Mouse (Mus musculus): ENCODE measurements around the gene Zc3h4. TPM values are rescaled to one million over a fixed set of nuclear protein-coding genes. Genes with fewer than 3 reads are reported as not detected.

Zc3h4 gene
- polyA plus RNA-seq, 1 experiment, result 42.0 TPM

DNA sequence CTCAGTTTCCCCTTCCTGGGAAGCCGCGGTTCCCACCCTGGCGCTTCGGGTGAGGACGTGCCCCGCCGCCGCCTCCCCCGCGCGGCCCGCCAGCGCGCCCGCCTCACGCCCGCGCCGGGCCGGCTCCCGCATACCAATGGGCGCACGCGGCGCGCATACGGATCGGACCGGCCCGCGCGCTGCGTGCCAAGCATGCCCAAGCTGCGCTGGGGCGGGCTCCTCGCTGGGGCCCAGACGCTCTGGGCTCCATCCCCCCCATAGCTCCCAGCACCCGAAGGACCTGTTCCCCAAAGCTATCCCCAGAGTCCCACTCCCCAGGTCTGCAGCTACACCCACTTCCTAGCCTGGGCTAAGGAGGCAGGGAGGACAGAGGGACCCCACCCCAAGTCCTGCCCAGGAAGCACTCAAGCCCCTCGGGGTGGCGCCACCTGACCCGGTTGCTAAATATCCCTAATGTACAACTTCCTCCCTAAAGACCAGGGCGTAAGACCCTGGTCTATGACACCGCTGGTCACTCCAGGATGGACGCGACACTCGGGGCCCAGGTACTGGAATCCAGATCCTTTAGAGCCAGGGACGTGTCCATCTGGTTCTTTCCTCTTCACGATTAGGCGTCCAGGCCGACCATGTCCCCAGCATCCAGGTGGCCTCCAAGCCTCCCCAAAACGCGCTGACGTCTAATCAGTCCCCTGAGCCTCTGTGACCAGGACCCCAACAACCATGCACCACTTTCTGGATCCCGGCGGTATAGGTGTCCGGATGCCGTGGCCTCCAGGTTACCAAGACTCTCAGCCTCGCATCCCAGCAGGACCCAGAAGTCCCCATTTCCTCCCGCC, 75.3 kb downstream of the Zc3h4 start:
- Histone ChIP-seq H3K4me1 (ENCODE audit: control insufficient read depth, insufficient read depth, low read length) (no peaks in the 10 kb centered on the region), H3K27me3 (ENCODE audit: control insufficient read depth, insufficient read depth, low read length) (peaks cover 9% of the 10 kb centered on the region; the same call in 1 of the 2 replicates), H3K4me3 (replicated peaks; ENCODE audit: insufficient read depth, low read depth, low read length) (no peak overlapping the region), H3K27ac (ENCODE audit: insufficient read depth, low read length) (no peak overlapping the region)
- no peak for DNase-seq
- WGBS, result 2% methylated on average over 54 of the region's 59 CpGs
- TF ChIP-seq POLR2A (IDR thresholded peaks at IDR 0.05; ENCODE audit: borderline replicate concordance, insufficient read depth, low read length), result no peak
- TF ChIP-seq CTCF (IDR thresholded peaks at IDR 0.05; ENCODE audit: borderline replicate concordance, insufficient read depth, low read depth, low read length), result no peak

DNA sequence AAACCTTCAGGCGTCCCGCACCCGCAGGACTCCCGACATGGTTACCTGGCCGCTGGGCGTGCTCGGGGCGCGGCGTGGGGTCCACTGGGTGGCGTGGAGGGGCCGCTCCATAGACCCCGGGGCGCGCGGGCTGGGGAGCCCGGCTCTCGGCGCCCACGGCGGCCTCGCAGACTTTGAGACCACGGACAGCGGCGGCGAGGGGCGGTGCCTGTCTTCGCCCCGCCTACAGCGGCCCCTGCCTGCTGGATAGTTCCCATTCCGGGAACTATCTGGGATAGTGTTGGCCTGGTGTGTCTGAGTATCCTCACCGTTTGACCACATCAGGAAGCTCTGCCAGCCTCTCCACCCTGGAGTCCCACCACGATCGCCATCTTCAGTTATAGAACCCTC, 75.9 kb downstream of the Zc3h4 start:
- no peak for DNase-seq
- Histone ChIP-seq H3K27ac (ENCODE audit: insufficient read depth, low read length) (no peak overlapping the region), H3K4me3 (replicated peaks; ENCODE audit: insufficient read depth, low read depth, low read length) (no peak overlapping the region), H3K4me1 (ENCODE audit: control insufficient read depth, insufficient read depth, low read length) (no peaks in the 10 kb centered on the region), H3K27me3 (ENCODE audit: control insufficient read depth, insufficient read depth, low read length) (peaks cover 9% of the 10 kb centered on the region; the same call in 1 of the 2 replicates)
- 3% methylated on average over 34 of the region's 34 CpGs for WGBS
- no peak for TF ChIP-seq CTCF (IDR thresholded peaks at IDR 0.05; ENCODE audit: borderline replicate concordance, insufficient read depth, low read depth, low read length)
- TF ChIP-seq POLR2A (IDR thresholded peaks at IDR 0.05; ENCODE audit: borderline replicate concordance, insufficient read depth, low read length), result no peak

DNA sequence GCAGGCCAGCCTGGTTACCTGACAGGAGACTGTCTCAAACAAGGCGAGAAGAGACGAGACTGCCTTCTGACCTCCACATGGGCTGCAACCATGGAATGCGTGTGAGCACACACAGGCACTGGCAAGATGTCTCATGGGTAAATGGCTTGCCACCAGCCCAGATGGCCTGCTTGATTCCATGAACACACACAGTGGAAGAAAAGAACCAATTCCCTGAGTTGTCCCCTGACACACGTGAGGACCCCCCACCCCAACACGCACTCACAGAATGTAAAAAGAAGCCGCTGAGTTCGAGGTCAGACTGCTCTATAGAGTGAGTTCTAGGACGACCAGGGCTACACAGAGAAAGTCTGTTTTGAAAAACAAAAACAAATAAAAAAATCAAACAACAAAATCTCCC, 76.9 kb downstream of the Zc3h4 start, which contains the start of gene Npas1:
Npas1 (minus strand) TSS at position 101 of the 400 bp plus-strand sequence.
- TF ChIP-seq CTCF (IDR thresholded peaks at IDR 0.05; ENCODE audit: borderline replicate concordance, insufficient read depth, low read depth, low read length) (no peak), POLR2A (IDR thresholded peaks at IDR 0.05; ENCODE audit: borderline replicate concordance, insufficient read depth, low read length) (no peak)
- Histone ChIP-seq H3K4me1 (ENCODE audit: control insufficient read depth, insufficient read depth, low read length) (no peaks in the 10 kb centered on the region), H3K27ac (ENCODE audit: insufficient read depth, low read length) (no peak within 1 kb of the TSS), H3K27me3 (ENCODE audit: control insufficient read depth, insufficient read depth, low read length) (peaks cover 9% of the 10 kb centered on the region; the same call in 1 of the 2 replicates), H3K4me3 (replicated peaks; ENCODE audit: insufficient read depth, low read depth, low read length) (no peak within 1 kb of the TSS)
- 73% methylated on average over 8 of the region's 8 CpGs for WGBS
- DNase-seq, result no peak

Other genes starting within 250 kb of the Zc3h4 start
- gene Meis3, start 225.8 kb upstream of the Zc3h4 start, polyA plus RNA-seq (2012; rRNA removed), result 93.5 and 94.2 TPM in 2 replicates
- 11.7 and 13.3 TPM in 2 replicates for gene Dhx34, start 178.9 kb upstream of the Zc3h4 start, polyA plus RNA-seq (2012; rRNA removed)
- 0.19 and 0.20 TPM in 2 replicates for gene C5ar2, start 156.8 kb upstream of the Zc3h4 start, polyA plus RNA-seq (2012; rRNA removed)
- gene C5ar1, start 141.4 kb upstream of the Zc3h4 start, polyA plus RNA-seq (2012; rRNA removed), result 0.75 and 0.95 TPM in 2 replicates
- gene Inafm1, start 127.3 kb upstream of the Zc3h4 start, polyA plus RNA-seq (2012; rRNA removed), result 60.1 and 61.1 TPM in 2 replicates
- 81.1 and 91.1 TPM in 2 replicates for gene Ccdc9, start 114.1 kb upstream of the Zc3h4 start, polyA plus RNA-seq (2012; rRNA removed)
- gene Bbc3, start 92.5 kb upstream of the Zc3h4 start, polyA plus RNA-seq (2012; rRNA removed), result 17.0 and 20.3 TPM in 2 replicates
- 78.2 and 84.0 TPM in 2 replicates for gene Sae1, start 13.1 kb upstream of the Zc3h4 start, polyA plus RNA-seq (2012; rRNA removed)
- 89.6 and 98.6 TPM in 2 replicates for gene Tmem160, start 51.9 kb downstream of the Zc3h4 start, polyA plus RNA-seq (2012; rRNA removed)
- gene Npas1, start 76.8 kb downstream of the Zc3h4 start, polyA plus RNA-seq (2012; rRNA removed), result 3.7 and 6.0 TPM in 2 replicates
- gene Arhgap35, start 214.1 kb downstream of the Zc3h4 start, polyA plus RNA-seq (2012; rRNA removed), result 52.0 and 55.3 TPM in 2 replicates

Measured in cerebellum, adult 2 months (tissue).